In the genomic region with DNA sequence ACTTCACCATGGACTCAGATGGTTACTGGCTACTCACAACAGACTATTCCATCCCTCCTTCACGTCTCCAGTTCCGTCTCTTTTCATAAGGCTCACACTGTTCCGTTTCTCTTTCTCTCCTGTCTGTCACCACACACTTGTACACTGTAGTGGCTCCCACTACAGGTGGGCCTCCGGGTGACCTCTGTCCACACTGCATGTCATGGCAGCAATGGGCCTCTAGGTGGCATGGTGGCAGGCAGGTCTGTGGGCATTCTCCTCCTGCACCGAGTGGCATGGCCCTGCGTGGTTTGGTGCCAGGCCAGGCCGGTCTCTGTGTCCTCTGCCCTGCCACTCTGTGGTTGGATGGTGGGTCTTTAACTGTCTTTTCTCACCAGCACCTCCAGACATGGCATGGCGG, we compare ENCODE assay signal across 9 mouse cellular contexts. TPM values are rescaled to one million over a fixed set of nuclear protein-coding genes. Genes with fewer than 3 reads are reported as not detected.
A peak's percentile ranks its signal among the peaks of the same experiment; 100 is the strongest.
DNase-seq lines count a peak whose midpoint lies in the region; ATAC-seq lines count a peak whose summit lies in the region.
"Had no signal": no experiment of that assay in that cellular context is flagged by ENCODE, and none has a peak within 500 bp of the region (broad histone marks: within the 10 kb centered on the region; RNA-seq: fewer than 3 reads in every experiment).

No protein-coding gene starts in this region.

- H3K4me1 ChIP-seq in limb, embryonic 11.5 days (ENCODE audit: control insufficient read depth, insufficient read depth, low read length) = peaks cover 16% of the 10 kb centered on the region
- peaks cover 24% of the 10 kb centered on the region for H3K4me1 ChIP-seq in limb, embryonic 10.5 days

- DNase-seq in limb, embryonic 11.5 days (ENCODE audit: low spot score) = peak; percentile 43
- no peak for DNase-seq in limb, embryonic 10.5 days (ENCODE audit: low spot score)
- DNase-seq in Muller cell, postnatal 12 days (ENCODE audit: inconsistent ontology term) = peak; percentile 10
- DNase-seq in cerebellum, adult 11 months = peak; percentile 16
- DNase-seq in heart, postnatal 36 days = peak; percentile 32 to 57
- DNase-seq in lung, postnatal 36 days = peak; percentile 82
- peak; percentile 22 to 25 for DNase-seq in thymus, adult 18-20 months
- no peak for DNase-seq in frontal cortex, adult 2 months (ENCODE audit: extremely low spot score in 1 of 2, low spot score in 1 of 2)

- no peak overlapping the region for H3K9ac ChIP-seq in limb, embryonic 11.5 days (ENCODE audit: low read length)

- no peaks in the 10 kb centered on the region for H3K9me3 ChIP-seq in limb, embryonic 11.5 days (ENCODE audit: control insufficient read depth, low read length)
- H3K9me3 ChIP-seq in limb, embryonic 10.5 days (replicated peaks) = no peaks in the 10 kb centered on the region

- 88% methylated on average over 8 of the region's 8 CpGs for WGBS in limb, embryonic 11.5 days
- 90% methylated on average over 8 of the region's 8 CpGs for WGBS in limb, embryonic 10.5 days

- H3K4me2 ChIP-seq in limb, embryonic 11.5 days (ENCODE audit: low read depth, severe bottlenecking) = no peak overlapping the region

- no peak for ATAC-seq in limb, embryonic 11.5 days (ENCODE audit: insufficient number of reproducible peaks, low FRiP score, low TSS enrichment, low read depth)

- no peaks in the 10 kb centered on the region for H3K27me3 ChIP-seq in limb, embryonic 11.5 days (ENCODE audit: control insufficient read depth, insufficient read depth, low read length)
- no peaks in the 10 kb centered on the region for H3K27me3 ChIP-seq in limb, embryonic 10.5 days (ENCODE audit: low read depth, poor library complexity, severe bottlenecking)

- intact Hi-C loops in heart, postnatal 36 days (cut with DNase I) = loop anchor here (2.0 kb wide), 1 partner anchor 160 kb away; no protein-coding TSS in a partner anchor

- H3K36me3 ChIP-seq in limb, embryonic 11.5 days (ENCODE audit: control insufficient read depth, insufficient read depth, low read length) = no peaks in the 10 kb centered on the region
- peaks cover 24% of the 10 kb centered on the region for H3K36me3 ChIP-seq in limb, embryonic 10.5 days

- no peak overlapping the region for H3K27ac ChIP-seq in limb, embryonic 11.5 days (replicated peaks; ENCODE audit: low read depth, low read length)
- no peak overlapping the region for H3K27ac ChIP-seq in limb, embryonic 10.5 days

- no peak overlapping the region for H3K4me3 ChIP-seq in limb, embryonic 11.5 days (ENCODE audit: low read depth, low read length)
- H3K4me3 ChIP-seq in limb, embryonic 10.5 days = no peak overlapping the region
- H3K4me3 ChIP-seq: myocyte had no signal

RNA-seq across cellular contexts. Expression of gene Trub1, which starts 30.1 kb away (rescaled TPM):
- polyA plus RNA-seq in limb, embryonic 11.5 days (2014; fragmentation: Nextera tagmentation; extraction: Ambion mirVana) = 23.4 and 27.2 TPM in 2 replicates
- 25.2 and 26.5 TPM in 2 replicates for polyA plus RNA-seq in limb, embryonic 10.5 days (2016; fragmentation: Nextera tagmentation; extraction: Ambion mirVana)
- total RNA-seq in heart, postnatal 36 days (2021) = 1 to 10 TPM; 4.6 to 7.9 TPM
- 26.1 and 29.5 TPM in 2 replicates for polyA plus RNA-seq in frontal cortex, adult 2 months (2012; rRNA removed)

Comparison
In these comparisons a context has a peak if more than half of its experiments do, and no peak if none do; other contexts are left out.
1. DNase-seq: peak in limb, embryonic 11.5 days (single experiment), Muller cell, postnatal 12 days (single experiment), cerebellum, adult 11 months (single experiment), heart, postnatal 36 days (2 of 2), lung, postnatal 36 days (single experiment) and thymus, adult 18-20 months (2 of 2); none in limb, embryonic 10.5 days (single experiment) and frontal cortex, adult 2 months (0 of 2).